Mouse (Mus musculus): ENCODE measurements at regions not wholly inside any gene's neighbourhood (a gene's known extent, or its start where the extent isn't known, plus 50 kb on each side); places are given as distances from the start of the nearest gene placed in this dataset.
"Not testable (repeated sequence)": the region's sequence is repeated elsewhere in the genome, so short reads cannot be mapped to it uniquely, and the experiment has no call there.

GRCm38 (mm10) chr7:64025155-64025554 is 86.4 kb upstream of the Klf13 start:
- no peak overlapping the region for H3K27ac ChIP-seq (ENCODE audit: insufficient read depth, low read length)

GRCm38 (mm10) chr7:64024253-64024652 is 85.5 kb upstream of the Klf13 start:
- TF ChIP-seq POLR2A (IDR thresholded peaks at IDR 0.05; ENCODE audit: insufficient read depth, low read length): no peak
- TF ChIP-seq CTCF (IDR thresholded peaks at IDR 0.05; ENCODE audit: low read depth, low read length): no peak
- TF ChIP-seq EP300 (IDR thresholded peaks at IDR 0.05; ENCODE audit: insufficient read depth, low read depth, low read length): peak; percentile 58; the same call in 1 of the 2 replicates
- Histone ChIP-seq H3K9ac (ENCODE audit: low read depth, poor library complexity, severe bottlenecking) (no peak overlapping the region), H3K4me1 (ENCODE audit: control insufficient read depth, insufficient read depth, low read length) (no peaks in the 10 kb centered on the region), H3K27ac (ENCODE audit: insufficient read depth, low read length) (no peak overlapping the region), H3K36me3 (ENCODE audit: control insufficient read depth, insufficient read depth, low read length, poor library complexity, severe bottlenecking) (no peaks in the 10 kb centered on the region), H3K9me3 (replicated peaks; ENCODE audit: control insufficient read depth, insufficient read depth, low read length, poor library complexity, severe bottlenecking) (no peaks in the 10 kb centered on the region), H3K4me3 (ENCODE audit: low read depth, low read length) (no peak overlapping the region), H3K27me3 (ENCODE audit: control insufficient read depth, insufficient read depth, low read length, poor library complexity, severe bottlenecking) (no peaks in the 10 kb centered on the region)

More at GRCm38 (mm10) chr7:64025155-64025554, 86.4 kb upstream of the Klf13 start:
- Histone ChIP-seq H3K27me3 (ENCODE audit: control insufficient read depth, insufficient read depth, low read length, poor library complexity, severe bottlenecking) (no peaks in the 10 kb centered on the region), H3K9me3 (replicated peaks; ENCODE audit: control insufficient read depth, insufficient read depth, low read length, poor library complexity, severe bottlenecking) (no peaks in the 10 kb centered on the region), H3K36me3 (ENCODE audit: control insufficient read depth, insufficient read depth, low read length, poor library complexity, severe bottlenecking) (no peaks in the 10 kb centered on the region), H3K4me3 (ENCODE audit: low read depth, low read length) (no peak overlapping the region), H3K4me1 (ENCODE audit: control insufficient read depth, insufficient read depth, low read length) (no peaks in the 10 kb centered on the region), H3K9ac (ENCODE audit: low read depth, poor library complexity, severe bottlenecking) (no peak overlapping the region)
- TF ChIP-seq EP300 (IDR thresholded peaks at IDR 0.05; ENCODE audit: insufficient read depth, low read depth, low read length): no peak
- no peak for TF ChIP-seq CTCF (IDR thresholded peaks at IDR 0.05; ENCODE audit: low read depth, low read length)

GRCm38 (mm10) chr7:64022711-64023468 is 84.2 kb upstream of the Klf13 start:
- TF ChIP-seq EP300 (IDR thresholded peaks at IDR 0.05; ENCODE audit: insufficient read depth, low read depth, low read length): no peak
- TF ChIP-seq CTCF (IDR thresholded peaks at IDR 0.05; ENCODE audit: low read depth, low read length): no peak
- no peak for TF ChIP-seq POLR2A (IDR thresholded peaks at IDR 0.05; ENCODE audit: insufficient read depth, low read length)
- H3K4me1 ChIP-seq (ENCODE audit: control insufficient read depth, insufficient read depth, low read length): no peaks in the 10 kb centered on the region
- no peaks in the 10 kb centered on the region for H3K36me3 ChIP-seq (ENCODE audit: control insufficient read depth, insufficient read depth, low read length, poor library complexity, severe bottlenecking)
- no peak overlapping the region for H3K27ac ChIP-seq (ENCODE audit: insufficient read depth, low read length)
- H3K9me3 ChIP-seq (replicated peaks; ENCODE audit: control insufficient read depth, insufficient read depth, low read length, poor library complexity, severe bottlenecking): no peaks in the 10 kb centered on the region
- H3K4me3 ChIP-seq (ENCODE audit: low read depth, low read length): no peak overlapping the region
- H3K27me3 ChIP-seq (ENCODE audit: control insufficient read depth, insufficient read depth, low read length, poor library complexity, severe bottlenecking): no peaks in the 10 kb centered on the region
- no peak overlapping the region for H3K9ac ChIP-seq (ENCODE audit: low read depth, poor library complexity, severe bottlenecking)

GRCm38 (mm10) chr7:64021241-64022108 is 82.8 kb upstream of the Klf13 start:
- no peaks in the 10 kb centered on the region for H3K36me3 ChIP-seq (ENCODE audit: control insufficient read depth, insufficient read depth, low read length, poor library complexity, severe bottlenecking)
- no peaks in the 10 kb centered on the region for H3K9me3 ChIP-seq (replicated peaks; ENCODE audit: control insufficient read depth, insufficient read depth, low read length, poor library complexity, severe bottlenecking)
- no peak overlapping the region for H3K4me3 ChIP-seq (ENCODE audit: low read depth, low read length)
- TF ChIP-seq CTCF (IDR thresholded peaks at IDR 0.05; ENCODE audit: low read depth, low read length) (no peak), EP300 (IDR thresholded peaks at IDR 0.05; ENCODE audit: insufficient read depth, low read depth, low read length) (no peak), POLR2A (IDR thresholded peaks at IDR 0.05; ENCODE audit: insufficient read depth, low read length) (no peak)
- no peak overlapping the region for H3K27ac ChIP-seq (ENCODE audit: insufficient read depth, low read length)
- H3K9ac ChIP-seq (ENCODE audit: low read depth, poor library complexity, severe bottlenecking): no peak overlapping the region
- H3K4me1 ChIP-seq (ENCODE audit: control insufficient read depth, insufficient read depth, low read length): no peaks in the 10 kb centered on the region
- no peaks in the 10 kb centered on the region for H3K27me3 ChIP-seq (ENCODE audit: control insufficient read depth, insufficient read depth, low read length, poor library complexity, severe bottlenecking)

GRCm38 (mm10) chr7:64018107-64018506 is 79.4 kb upstream of the Klf13 start:
- Histone ChIP-seq H3K4me3 (ENCODE audit: low read depth, low read length) (no peak overlapping the region), H3K4me1 (ENCODE audit: control insufficient read depth, insufficient read depth, low read length) (no peaks in the 10 kb centered on the region), H3K9me3 (replicated peaks; ENCODE audit: control insufficient read depth, insufficient read depth, low read length, poor library complexity, severe bottlenecking) (no peaks in the 10 kb centered on the region), H3K27ac (ENCODE audit: insufficient read depth, low read length) (no peak overlapping the region), H3K9ac (ENCODE audit: low read depth, poor library complexity, severe bottlenecking) (no peak overlapping the region), H3K27me3 (ENCODE audit: control insufficient read depth, insufficient read depth, low read length, poor library complexity, severe bottlenecking) (no peaks in the 10 kb centered on the region), H3K36me3 (ENCODE audit: control insufficient read depth, insufficient read depth, low read length, poor library complexity, severe bottlenecking) (no peaks in the 10 kb centered on the region)
- TF ChIP-seq POLR2A (IDR thresholded peaks at IDR 0.05; ENCODE audit: insufficient read depth, low read length): no peak
- no peak for TF ChIP-seq CTCF (IDR thresholded peaks at IDR 0.05; ENCODE audit: low read depth, low read length)
- no peak for TF ChIP-seq EP300 (IDR thresholded peaks at IDR 0.05; ENCODE audit: insufficient read depth, low read depth, low read length)

GRCm38 (mm10) chr7:64016874-64017273 is 78.2 kb upstream of the Klf13 start:
- no peak for TF ChIP-seq CTCF (IDR thresholded peaks at IDR 0.05; ENCODE audit: low read depth, low read length)
- no peak for TF ChIP-seq POLR2A (IDR thresholded peaks at IDR 0.05; ENCODE audit: insufficient read depth, low read length)
- no peak for TF ChIP-seq EP300 (IDR thresholded peaks at IDR 0.05; ENCODE audit: insufficient read depth, low read depth, low read length)
- no peak overlapping the region for H3K4me3 ChIP-seq (ENCODE audit: low read depth, low read length)
- no peak overlapping the region for H3K9ac ChIP-seq (ENCODE audit: low read depth, poor library complexity, severe bottlenecking)
- H3K36me3 ChIP-seq (ENCODE audit: control insufficient read depth, insufficient read depth, low read length, poor library complexity, severe bottlenecking): no peaks in the 10 kb centered on the region
- no peak overlapping the region for H3K27ac ChIP-seq (ENCODE audit: insufficient read depth, low read length)
- no peaks in the 10 kb centered on the region for H3K9me3 ChIP-seq (replicated peaks; ENCODE audit: control insufficient read depth, insufficient read depth, low read length, poor library complexity, severe bottlenecking)
- no peaks in the 10 kb centered on the region for H3K4me1 ChIP-seq (ENCODE audit: control insufficient read depth, insufficient read depth, low read length)
- H3K27me3 ChIP-seq (ENCODE audit: control insufficient read depth, insufficient read depth, low read length, poor library complexity, severe bottlenecking): no peaks in the 10 kb centered on the region

GRCm38 (mm10) chr7:64015136-64015535 is 76.4 kb upstream of the Klf13 start:
- not testable (repeated sequence) for H3K4me3 ChIP-seq (ENCODE audit: low read depth, low read length); H3K27me3 ChIP-seq (ENCODE audit: control insufficient read depth, insufficient read depth, low read length, poor library complexity, severe bottlenecking); H3K9me3 ChIP-seq (replicated peaks; ENCODE audit: control insufficient read depth, insufficient read depth, low read length, poor library complexity, severe bottlenecking); H3K36me3 ChIP-seq (ENCODE audit: control insufficient read depth, insufficient read depth, low read length, poor library complexity, severe bottlenecking); H3K27ac ChIP-seq (ENCODE audit: insufficient read depth, low read length); H3K9ac ChIP-seq (ENCODE audit: low read depth, poor library complexity, severe bottlenecking); H3K4me1 ChIP-seq (ENCODE audit: control insufficient read depth, insufficient read depth, low read length)

All from ES-Bruce4 (cell line).